Mouse (Mus musculus) cerebellum, adult 2 months (tissue): ENCODE data around the gene Nmrk2. TPM values are rescaled to one million over a fixed set of nuclear protein-coding genes. Genes with fewer than 3 reads are reported as not detected.

Experiments
- DNase-seq, 2 experiments: peaks; one replicate each; pipeline ENCODE4 v3.0.0; 2021
- H3K27ac ChIP-seq: fragments of 200-500 bp; 2 replicates; pipeline ENCODE4 v1.5.1; 2012; ENCODE audit warnings: low read length, control low read depth, inconsistent platforms; ENCODE audit not compliant: insufficient read depth
- H3K27me3 ChIP-seq: fragments of 200-500 bp; 2 replicates; pipeline ENCODE4 v1.6.1; 2012; ENCODE audit warnings: inconsistent platforms, mild to moderate bottlenecking, low read length, moderate library complexity; ENCODE audit not compliant: control insufficient read depth, insufficient read depth
- H3K4me1 ChIP-seq: fragments of 200-500 bp; 2 replicates; pipeline ENCODE4 v1.6.1; 2011; ENCODE audit warnings: low read length; ENCODE audit not compliant: control insufficient read depth, insufficient read depth
- H3K4me3 ChIP-seq: fragments of 200-500 bp; replicated peaks from 2 replicates; pipeline ENCODE3; 2011; ENCODE audit warnings: mild to moderate bottlenecking, low read depth, low read length, control low read depth; ENCODE audit not compliant: insufficient read depth
- CTCF ChIP-seq: fragments of 200-500 bp; IDR thresholded peaks from 2 replicates; pipeline ENCODE4 v1.5.1; 2011; ENCODE audit warnings: low read depth, mild to moderate bottlenecking, control low read depth, low read length, moderate library complexity, borderline replicate concordance; ENCODE audit not compliant: insufficient read depth
- POLR2A ChIP-seq: fragments of 200-500 bp; IDR thresholded peaks from 2 replicates; pipeline ENCODE4 v1.6.1; 2011; ENCODE audit warnings: low read length, control low read depth, borderline replicate concordance; ENCODE audit not compliant: insufficient read depth
- WGBS: fragments of 180-500 bp; shearing (Covaris S2); methylation state at CpG from one replicate; pipeline ENCODE4 v1.1.7; 2018; 5-methylcytosine and 5-hydroxymethylcytosine counted together
- polyA plus RNA-seq: library from polyadenylated mRNA; depleted of rRNA; stranded (reverse); fragments of >200 nt; gene quantifications from 2 replicates; pipeline ENCODE4 v1.2.3, GENCODE M21; 2012

Gene Nmrk2
- polyA plus RNA-seq, 1 experiment, result 0.16 TPM

DNA sequence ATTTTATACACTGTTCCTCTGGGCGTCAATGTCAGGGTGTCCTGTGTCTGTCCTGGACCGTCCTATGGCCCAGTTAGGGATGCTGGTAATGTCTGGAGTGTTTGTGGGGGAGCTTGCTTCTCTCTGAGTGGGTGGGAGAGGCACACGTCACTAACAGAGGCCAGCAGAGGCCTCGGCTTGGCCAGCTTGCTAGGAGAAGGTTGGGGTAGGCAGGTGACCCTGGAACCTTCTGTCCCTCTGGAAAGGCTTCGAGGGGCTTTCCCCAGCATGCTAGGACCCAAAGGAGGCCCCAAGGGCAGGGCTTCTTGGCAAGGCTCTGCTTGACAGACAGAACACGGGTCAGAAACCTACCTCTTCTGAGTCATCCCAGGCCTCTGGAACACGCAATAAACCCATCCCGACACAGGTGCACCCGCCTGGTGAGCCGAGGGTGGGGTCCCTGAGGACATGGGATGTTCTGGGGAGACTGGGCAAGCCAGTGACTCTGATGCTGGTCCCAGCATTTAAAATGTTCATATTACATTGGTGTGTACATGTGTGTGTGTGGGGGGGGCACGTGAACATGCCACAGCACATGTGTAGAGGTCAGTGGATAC is 5.3 kb downstream of the Nmrk2 start:
- Histone ChIP-seq H3K4me3 (no peak overlapping the region), H3K4me1 (peaks cover 5% of the 10 kb centered on the region), H3K27ac (no peak overlapping the region), H3K27me3 (no peaks in the 10 kb centered on the region)
- WGBS, result 68% methylated on average over 11 of the region's 11 CpGs
- DNase-seq, result no peak
- TF ChIP-seq CTCF (no peak), POLR2A (no peak)

DNA sequence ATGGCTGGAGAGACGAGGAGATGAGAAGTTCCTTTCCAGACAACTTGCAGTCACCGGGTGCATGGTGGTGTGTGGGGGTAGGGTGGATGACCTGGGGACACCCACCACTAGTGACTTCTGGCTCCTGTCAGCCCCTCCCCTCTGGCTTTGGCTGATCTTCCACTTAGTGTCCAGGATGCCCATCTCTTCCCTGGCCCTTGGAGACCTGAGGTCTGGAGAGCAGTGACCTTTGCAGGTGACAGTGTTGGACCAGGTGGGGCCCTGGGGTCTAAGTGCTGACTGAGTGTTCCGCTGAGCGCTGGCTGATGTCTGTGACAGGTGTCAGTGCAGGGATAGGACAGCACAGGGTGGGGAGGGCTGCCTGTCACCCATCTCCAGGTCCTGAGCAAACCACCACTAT is 6.6 kb downstream of the Nmrk2 start:
- no peak overlapping the region for H3K27ac ChIP-seq
- no peak for DNase-seq
- H3K4me1 ChIP-seq, result peaks cover 5% of the 10 kb centered on the region
- WGBS, result 75% methylated on average over 4 of the region's 4 CpGs
- H3K4me3 ChIP-seq, result no peak overlapping the region
- no peak for TF ChIP-seq CTCF
- no peaks in the 10 kb centered on the region for H3K27me3 ChIP-seq

DNA sequence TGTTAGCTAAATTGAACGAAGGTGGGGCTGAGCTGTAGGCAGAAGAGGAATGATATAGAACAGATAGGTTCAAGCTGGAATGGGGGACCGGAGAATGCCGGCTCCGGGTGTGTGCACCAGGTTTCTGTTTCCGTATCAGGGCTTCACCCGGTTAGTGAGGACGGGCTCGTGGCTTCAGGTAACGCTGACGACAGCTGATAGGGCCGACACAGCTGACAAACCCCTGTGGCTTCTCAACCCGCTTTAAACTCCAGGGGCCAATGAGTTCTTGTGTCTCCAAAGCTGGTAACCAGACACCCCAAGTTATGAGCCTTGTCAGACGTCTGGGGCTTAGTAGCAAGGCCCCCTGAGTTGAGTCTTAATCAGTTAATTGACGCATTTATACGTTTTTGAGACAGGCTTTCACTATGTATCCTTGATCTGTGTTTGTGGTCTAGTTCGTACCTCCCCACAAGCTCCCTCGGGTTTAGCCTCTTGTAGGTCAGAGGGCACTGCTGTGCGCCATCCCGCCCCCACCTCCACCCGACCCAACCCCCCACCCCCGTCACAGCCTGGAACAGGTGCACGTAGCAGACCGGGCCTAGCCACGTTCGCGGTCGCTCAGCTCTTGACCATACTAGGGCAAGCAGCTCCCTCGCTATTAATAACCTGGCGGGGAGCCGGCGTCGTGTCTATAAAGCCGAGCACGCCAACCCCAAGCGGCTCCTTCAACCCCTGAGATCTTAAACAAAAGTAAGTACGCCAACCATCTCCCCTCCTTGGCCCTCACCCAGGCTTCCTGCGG is 7.7 kb downstream of the Nmrk2 start:
- no peak overlapping the region for H3K27ac ChIP-seq
- no peak for TF ChIP-seq POLR2A
- TF ChIP-seq CTCF, result no peak
- no peaks in the 10 kb centered on the region for H3K27me3 ChIP-seq
- 12% methylated on average over 37 of the region's 37 CpGs for WGBS
- H3K4me3 ChIP-seq, result no peak overlapping the region
- peak in 1 of 2 experiments; percentile 53 for DNase-seq
- peaks cover 5% of the 10 kb centered on the region for H3K4me1 ChIP-seq

DNA sequence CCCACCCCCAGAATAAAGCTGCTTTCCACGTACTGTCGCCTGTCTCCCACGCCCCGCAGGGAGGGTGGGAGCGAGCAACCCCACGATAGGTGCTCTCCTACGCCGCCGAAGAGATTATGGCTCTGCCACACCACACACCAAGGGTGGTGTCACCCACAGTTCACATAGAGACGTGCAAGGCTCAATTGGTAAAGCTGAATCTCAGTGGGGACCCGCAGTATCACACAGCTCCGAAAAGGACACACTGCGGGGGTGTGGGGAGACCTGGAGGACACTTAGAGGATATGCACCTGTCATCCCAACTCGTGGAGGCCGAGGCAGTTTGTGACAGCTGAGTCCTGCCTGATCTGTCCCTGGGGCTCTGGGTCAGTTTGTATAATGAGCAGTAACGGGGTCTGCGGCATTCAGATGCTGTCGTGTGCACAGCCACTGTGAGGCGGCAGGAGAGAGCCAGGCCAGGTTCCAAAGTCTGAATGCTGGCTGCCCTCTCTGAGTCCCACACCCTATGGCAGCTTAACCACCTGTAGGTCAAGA is 8.8 kb downstream of the Nmrk2 start:
- Histone ChIP-seq H3K27ac (peak overlapping the region; percentile 71), H3K4me3 (peak overlapping the region; percentile 58), H3K4me1 (peaks cover 5% of the 10 kb centered on the region), H3K27me3 (no peaks in the 10 kb centered on the region)
- 1% methylated on average over 19 of the region's 19 CpGs for WGBS
- DNase-seq, result peak; percentile 60 to 72
- no peak for TF ChIP-seq CTCF
- TF ChIP-seq POLR2A, result no peak

DNA sequence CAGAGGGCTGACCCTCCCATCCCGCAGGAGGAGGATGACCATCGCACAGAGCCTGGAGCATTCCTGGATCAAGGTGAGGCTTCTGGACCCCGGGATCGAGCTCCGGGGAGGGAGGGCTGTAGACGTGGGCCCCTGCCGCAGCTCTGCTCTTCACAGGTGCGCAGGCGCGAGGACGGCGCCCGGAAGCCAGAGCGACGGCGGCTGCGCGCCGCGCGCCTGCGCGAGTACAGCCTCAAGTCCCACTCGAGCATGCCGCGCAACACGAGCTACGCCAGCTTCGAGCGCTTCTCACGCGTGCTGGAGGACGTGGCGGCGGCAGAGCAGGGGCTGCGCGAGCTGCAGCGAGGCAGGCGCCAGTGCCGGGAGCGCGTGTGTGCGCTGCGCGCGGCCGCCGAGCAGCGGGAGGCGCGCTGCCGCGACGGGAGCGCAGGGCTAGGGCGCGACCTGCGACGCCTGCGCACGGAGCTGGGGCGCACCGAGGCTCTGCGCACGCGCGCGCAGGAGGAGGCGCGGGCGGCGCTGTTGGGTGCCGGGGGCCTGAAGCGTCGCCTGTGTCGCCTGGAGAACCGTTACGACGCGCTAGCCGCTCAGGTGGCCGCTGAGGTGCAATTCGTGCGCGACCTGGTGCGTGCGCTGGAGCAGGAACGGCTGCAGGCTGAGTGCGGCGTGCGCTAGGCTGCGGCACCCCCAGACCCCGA is 9.4 kb downstream of the Nmrk2 start:
- WGBS, result under 1% methylated on average over 93 of the region's 93 CpGs
- Histone ChIP-seq H3K4me3 (peak overlapping the region; percentile 58), H3K4me1 (peaks cover 5% of the 10 kb centered on the region), H3K27ac (peak overlapping the region; percentile 71), H3K27me3 (no peaks in the 10 kb centered on the region)
- peak; percentile 88 to 91 for DNase-seq
- TF ChIP-seq POLR2A (peak; percentile 83), CTCF (no peak)

DNA sequence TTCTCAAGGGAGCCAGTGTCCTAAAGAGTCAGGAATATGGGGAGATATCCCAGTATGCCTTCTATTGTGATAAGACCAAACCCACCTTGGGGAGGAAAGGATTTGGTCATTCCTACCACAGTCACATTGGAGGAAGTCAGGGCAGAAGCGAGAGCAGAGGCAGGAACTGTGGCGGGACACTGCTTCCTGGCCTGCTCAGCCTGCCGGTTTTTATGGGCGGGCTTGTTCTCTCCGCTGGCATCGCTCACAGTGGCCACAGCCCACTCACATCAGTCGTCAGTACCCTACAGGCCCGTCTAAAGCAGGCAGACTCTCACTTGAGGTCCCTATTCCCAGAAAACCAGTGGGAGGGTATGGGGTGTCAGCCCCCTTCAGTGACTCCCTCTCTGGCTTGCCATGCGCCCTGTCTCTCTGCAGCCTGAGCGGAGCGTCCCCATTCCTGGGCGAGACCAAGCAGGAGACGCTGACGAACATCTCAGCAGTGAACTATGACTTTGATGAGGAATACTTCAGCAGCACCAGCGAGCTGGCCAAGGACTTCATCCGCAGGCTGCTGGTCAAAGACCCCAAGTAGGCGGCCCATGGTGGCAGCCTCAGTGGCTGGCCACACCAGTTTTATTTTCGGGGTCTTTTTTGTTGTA is 10.4 kb downstream of the Nmrk2 start:
- peaks cover 5% of the 10 kb centered on the region for H3K4me1 ChIP-seq
- no peak overlapping the region for H3K27ac ChIP-seq
- no peak for TF ChIP-seq POLR2A
- no peak for TF ChIP-seq CTCF
- H3K27me3 ChIP-seq, result no peaks in the 10 kb centered on the region
- 80% methylated on average over 18 of the region's 18 CpGs for WGBS
- DNase-seq, result peak in 1 of 2 experiments; percentile 45
- H3K4me3 ChIP-seq, result no peak overlapping the region

DNA sequence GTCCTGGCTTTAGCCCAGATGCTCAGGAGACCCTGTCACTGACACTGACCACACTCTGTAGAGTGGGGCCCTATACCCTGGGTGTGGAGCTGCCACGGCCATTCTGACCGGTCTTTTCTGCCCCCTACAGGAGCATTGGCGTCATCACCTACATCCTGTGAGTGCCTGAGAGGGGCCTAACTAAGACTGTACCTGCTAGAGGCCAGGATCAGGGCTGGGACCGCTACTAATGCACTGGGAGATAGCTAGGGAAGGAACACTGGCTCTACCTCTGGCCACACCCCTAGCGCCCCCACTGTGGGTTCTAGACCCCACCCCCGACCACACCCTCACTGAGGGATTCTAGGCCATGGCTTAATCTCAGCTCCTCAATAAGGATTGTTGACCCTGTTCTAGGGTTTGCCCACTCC is 10.9 kb downstream of the Nmrk2 start:
- Histone ChIP-seq H3K4me1 (peaks cover 5% of the 10 kb centered on the region), H3K4me3 (no peak overlapping the region), H3K27me3 (no peaks in the 10 kb centered on the region), H3K27ac (no peak overlapping the region)
- TF ChIP-seq CTCF (peak; percentile 37; the same call in 1 of the 2 replicates), POLR2A (no peak)
- WGBS, result 69% methylated on average over 6 of the region's 6 CpGs
- DNase-seq, result no peak
